Mouse (Mus musculus) liver, postnatal 0 days (tissue): ENCODE data around the gene Eed.
A peak's percentile ranks its signal among the peaks of the same experiment; 100 is the strongest.

Source experiments
- CTCF ChIP-seq: sonication (generic); IDR thresholded peaks from 2 replicates; pipeline ENCODE4 v1.5.1; 2016; ENCODE audit warnings: antibody characterized with exemption, low read depth
- EP300 ChIP-seq: IDR thresholded peaks from 2 replicates; pipeline ENCODE4 v1.6.1; 2016; ENCODE audit warnings: antibody characterized with exemption, low read depth, mild to moderate bottlenecking

DNA sequence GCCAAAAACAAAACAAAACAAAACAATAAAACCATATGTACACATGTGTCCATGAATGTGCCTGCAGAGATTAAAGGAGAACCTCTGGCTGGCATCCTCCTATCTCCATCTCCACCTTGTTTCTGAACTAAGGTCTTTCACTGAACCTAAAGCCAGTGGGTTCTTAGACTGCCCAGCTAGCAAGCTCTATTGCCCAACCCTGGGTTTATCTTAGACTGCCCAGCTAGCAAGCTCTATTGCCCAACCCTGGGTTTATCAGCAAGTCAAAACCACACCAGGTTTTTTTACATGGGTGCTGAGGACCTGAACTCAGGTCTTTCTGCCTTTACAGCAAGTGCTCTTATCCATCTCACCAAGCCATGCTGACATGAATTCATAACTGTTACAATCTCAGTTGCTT, 17.6 kb downstream of the Eed start:
- TF ChIP-seq CTCF (no peak), EP300 (peak; percentile 71; the same call in 1 of the 2 replicates)
